17 mouse cellular contexts compared by ENCODE assay signal in the genomic region with DNA sequence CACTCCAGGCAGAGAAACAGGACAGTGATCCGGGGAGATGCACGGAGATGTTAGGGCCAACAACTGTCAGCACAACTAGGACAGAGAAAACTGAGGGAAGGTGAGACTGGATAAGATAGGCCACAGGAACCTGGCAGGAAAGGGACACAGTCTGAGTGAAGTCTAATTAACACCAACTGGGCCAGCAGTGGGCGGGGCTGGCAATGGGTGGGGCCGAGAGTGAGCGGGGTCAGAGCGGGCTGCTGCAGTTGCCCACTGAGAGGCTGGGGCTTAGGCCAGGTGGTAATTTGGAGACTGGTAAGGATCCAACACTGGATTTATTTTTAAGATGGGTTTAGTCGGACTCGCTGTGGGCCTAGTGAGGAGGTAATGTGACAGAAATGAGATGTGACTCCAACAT.
DNase-seq lines count a peak whose midpoint lies in the region; ATAC-seq and TF ChIP-seq lines count a peak whose summit lies in the region.
"Had no signal": no experiment of that assay in that cellular context is flagged by ENCODE, and none has a peak within 500 bp of the region (broad histone marks: within the 10 kb centered on the region; RNA-seq: fewer than 3 reads in every experiment).

No protein-coding gene starts in this region.

- H3K4me1 ChIP-seq in kidney, embryonic 14.5 days (ENCODE audit: control insufficient read depth, insufficient read depth, low read length) = 0 out of 2 replicates have a peak, but pooled peaks cover 2% of the 10 kb centered on the region
- H3K4me1 ChIP-seq in limb, embryonic 11.5 days (ENCODE audit: control insufficient read depth, insufficient read depth, low read length) = peaks cover 5% of the 10 kb centered on the region; the same call in 1 of the 2 replicates
- 0 out of 2 replicates have a peak, but pooled peaks cover 2% of the 10 kb centered on the region for H3K4me1 ChIP-seq in liver, postnatal 0 days (ENCODE audit: insufficient read depth)

- no peaks in the 10 kb centered on the region; the same call in 1 of the 2 replicates for H3K9me3 ChIP-seq in kidney, embryonic 14.5 days (ENCODE audit: control insufficient read depth, low read length)
- H3K9me3 ChIP-seq in limb, embryonic 11.5 days (ENCODE audit: control insufficient read depth, low read length) = no peaks in the 10 kb centered on the region
- H3K9me3 ChIP-seq in liver, postnatal 0 days (ENCODE audit: low read length) = no peaks in the 10 kb centered on the region
- H3K9me3 ChIP-seq: liver, embryonic 15.5 days had no signal

- TF ChIP-seq CTCF in liver, postnatal 0 days (IDR thresholded peaks at IDR 0.05; ENCODE audit: low read depth) = no peak
- TF ChIP-seq CTCF in layer of hippocampus, adult 2 months (conservative IDR thresholded peaks at IDR 0.05) = no peak

- TF ChIP-seq EP300 in liver, postnatal 0 days (IDR thresholded peaks at IDR 0.05; ENCODE audit: low read depth) = no peak

- no peak overlapping the region for H3K9ac ChIP-seq in kidney, embryonic 14.5 days (ENCODE audit: low read depth, low read length)
- no peak overlapping the region for H3K9ac ChIP-seq in limb, embryonic 11.5 days (ENCODE audit: low read length)
- H3K9ac ChIP-seq in liver, postnatal 0 days (replicated peaks) = no peak overlapping the region
- H3K9ac ChIP-seq: forebrain, postnatal 0 days; hindbrain, embryonic 14.5 days; liver, embryonic 15.5 days had no signal

- no peak overlapping the region for H3K4me2 ChIP-seq in kidney, embryonic 14.5 days (replicated peaks; ENCODE audit: low read depth, low read length)
- H3K4me2 ChIP-seq in limb, embryonic 11.5 days (ENCODE audit: low read depth, severe bottlenecking) = no peak overlapping the region
- H3K4me2 ChIP-seq in liver, postnatal 0 days (ENCODE audit: low read depth, low read length) = no peak overlapping the region
- H3K4me2 ChIP-seq: heart, embryonic 11.5 days; hindbrain, embryonic 14.5 days; liver, embryonic 15.5 days had no signal

- no peak overlapping the region for H3K4me3 ChIP-seq in kidney, embryonic 14.5 days (ENCODE audit: low read length)
- no peak overlapping the region for H3K4me3 ChIP-seq in limb, embryonic 11.5 days (ENCODE audit: low read depth, low read length)
- H3K4me3 ChIP-seq in liver, postnatal 0 days (ENCODE audit: low read depth, low read length) = no peak overlapping the region
- H3K4me3 ChIP-seq in layer of hippocampus, adult 2 months = no peak overlapping the region
- H3K4me3 ChIP-seq: liver, embryonic 15.5 days had no signal

- no peaks in the 10 kb centered on the region for H3K36me3 ChIP-seq in kidney, embryonic 14.5 days (ENCODE audit: control insufficient read depth, insufficient read depth, low read length)
- no peaks in the 10 kb centered on the region; the same call in 1 of the 2 replicates for H3K36me3 ChIP-seq in limb, embryonic 11.5 days (ENCODE audit: control insufficient read depth, insufficient read depth, low read length)
- H3K36me3 ChIP-seq in liver, postnatal 0 days (replicated peaks; ENCODE audit: insufficient read depth, low read length) = no peaks in the 10 kb centered on the region
- H3K36me3 ChIP-seq: liver, embryonic 15.5 days had no signal

- WGBS in kidney, embryonic 14.5 days = 61% methylated on average over 8 of the region's 8 CpGs
- 43% methylated on average over 8 of the region's 8 CpGs for WGBS in limb, embryonic 11.5 days
- WGBS in liver, postnatal 0 days (ENCODE audit: insufficient replicate concordance) = 56% methylated on average over 8 of the region's 8 CpGs

- H3K27ac ChIP-seq in kidney, embryonic 14.5 days (ENCODE audit: low read depth, low read length) = no peak overlapping the region
- H3K27ac ChIP-seq in limb, embryonic 11.5 days (replicated peaks; ENCODE audit: low read depth, low read length) = no peak overlapping the region
- no peak overlapping the region for H3K27ac ChIP-seq in liver, postnatal 0 days (ENCODE audit: low read depth)
- no peak overlapping the region for H3K27ac ChIP-seq in layer of hippocampus, adult 2 months
- H3K27ac ChIP-seq: hindbrain, embryonic 14.5 days; liver, embryonic 15.5 days had no signal

- DNase-seq in kidney, adult 8-10 months = no peak
- peak; percentile 45 for DNase-seq in c-Kit-positive CD71-positive TER-119-positive erythroid progenitor cells, embryonic 14.5 days (ENCODE audit: low spot score)
- DNase-seq in limb, embryonic 11.5 days (ENCODE audit: low spot score) = peak; percentile 33
- DNase-seq in liver, postnatal 0 days = peak; percentile 45
- DNase-seq in adrenal gland, postnatal 14 days = no peak
- no peak for DNase-seq in kidney, postnatal 36 days
- no peak for DNase-seq in layer of hippocampus, adult 2 months (ENCODE audit: low spot score in 2 of 2)
- DNase-seq: adrenal gland, adult 8-10 months; forebrain, postnatal 0 days; kidney, adult 9 months; lung, postnatal 10 days; thymus, postnatal 36 days had no signal

- H3K27me3 ChIP-seq in kidney, embryonic 14.5 days (ENCODE audit: control insufficient read depth, insufficient read depth, low read length) = no peaks in the 10 kb centered on the region
- H3K27me3 ChIP-seq in limb, embryonic 11.5 days (ENCODE audit: control insufficient read depth, insufficient read depth, low read length) = no peaks in the 10 kb centered on the region
- H3K27me3 ChIP-seq in liver, postnatal 0 days (ENCODE audit: insufficient read depth, low read length) = no peaks in the 10 kb centered on the region
- H3K27me3 ChIP-seq: liver, embryonic 15.5 days had no signal

- 0 out of 2 replicates have a peak, but pooled peaks have one; percentile 43 for ATAC-seq in kidney, embryonic 14.5 days (ENCODE audit: low FRiP score, low TSS enrichment)
- ATAC-seq in limb, embryonic 11.5 days (ENCODE audit: insufficient number of reproducible peaks, low FRiP score, low TSS enrichment, low read depth) = no peak
- no peak for ATAC-seq in liver, postnatal 0 days
- ATAC-seq: midbrain, embryonic 16.5 days had no signal

Comparison
In these comparisons a context has a peak if more than half of its experiments do, and no peak if none do; other contexts are left out.
1. DNase-seq: peak in c-Kit-positive CD71-positive TER-119-positive erythroid progenitor cells, embryonic 14.5 days (single experiment), limb, embryonic 11.5 days (single experiment) and liver, postnatal 0 days (single experiment); none in kidney, adult 8-10 months (0 of 2), adrenal gland, postnatal 14 days (single experiment), kidney, postnatal 36 days (0 of 2) and layer of hippocampus, adult 2 months (0 of 2).